Mouse (Mus musculus): Measurements from ENCODE around the gene Tmem88b. TPM values are rescaled to one million over a fixed set of nuclear protein-coding genes. Genes with fewer than 3 reads are reported as not detected.

Tmem88b gene
- polyA plus RNA-seq, 1 experiment from 2014 or later = 0.55 TPM

DNA sequence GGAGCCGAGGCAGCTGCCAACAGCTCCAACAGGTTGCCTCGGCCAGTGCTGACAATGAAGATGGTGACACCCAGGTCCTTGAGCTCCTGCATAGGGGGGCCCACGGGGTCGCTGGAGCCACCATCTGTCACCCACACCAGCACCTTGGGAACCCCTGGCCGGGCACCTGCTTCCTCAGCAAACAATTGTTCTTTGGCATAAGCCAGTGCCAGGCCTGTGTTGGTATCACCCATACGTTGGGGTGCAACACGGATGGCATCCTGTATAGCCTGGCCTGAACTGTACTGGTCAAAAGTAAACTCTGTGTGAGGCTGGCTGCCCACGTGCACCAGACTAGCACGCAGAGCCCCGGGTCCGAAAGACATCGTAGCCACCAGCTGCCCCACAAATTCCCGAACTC lies 12.9 kb downstream of the Tmem88b start:
- H3K27me3 ChIP-seq (replicated peaks) = no peaks in the 10 kb centered on the region
- no peak overlapping the region for H3K9ac ChIP-seq
- 85% methylated on average over 13 of the region's 13 CpGs for WGBS
- H3K4me3 ChIP-seq (replicated peaks) = no peak overlapping the region
- ATAC-seq (ENCODE audit: insufficient read depth, low FRiP score, low read depth) = no peak
- H3K4me2 ChIP-seq = peak overlapping the region; percentile 77; the same call in 1 of the 2 replicates
- H3K9me3 ChIP-seq = no peaks in the 10 kb centered on the region
- no peak overlapping the region for H3K27ac ChIP-seq
- H3K36me3 ChIP-seq = no peaks in the 10 kb centered on the region
- peaks cover 38% of the 10 kb centered on the region for H3K4me1 ChIP-seq

DNA sequence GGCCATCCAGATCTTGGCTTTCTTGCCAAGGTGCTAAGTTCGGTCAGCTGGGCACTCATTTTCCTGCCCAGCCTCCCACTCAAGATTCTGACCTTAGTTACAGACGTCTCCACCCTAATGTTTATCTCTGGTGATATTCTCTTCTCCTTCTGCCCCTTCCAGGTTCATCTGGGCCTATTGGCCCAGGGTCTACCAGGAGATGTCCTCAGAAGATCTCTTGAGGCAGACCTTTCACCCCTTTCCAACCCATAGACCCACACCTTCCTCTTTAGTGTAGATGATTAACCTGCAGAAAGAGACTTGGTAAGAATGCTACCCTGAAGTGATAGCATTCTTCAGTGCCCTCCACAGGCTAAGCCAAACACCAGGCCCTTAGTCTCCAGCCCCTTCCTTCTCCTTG lies 14.0 kb downstream of the Tmem88b start:
- H3K4me3 ChIP-seq (replicated peaks) = no peak overlapping the region
- no peaks in the 10 kb centered on the region for H3K36me3 ChIP-seq
- H3K9ac ChIP-seq = no peak overlapping the region
- H3K9me3 ChIP-seq = no peaks in the 10 kb centered on the region
- no peak overlapping the region for H3K4me2 ChIP-seq
- peaks cover 31% of the 10 kb centered on the region for H3K4me1 ChIP-seq
- WGBS = 74% methylated on average over 2 of the region's 2 CpGs
- H3K27ac ChIP-seq = no peak overlapping the region
- H3K27me3 ChIP-seq (replicated peaks) = no peaks in the 10 kb centered on the region
- no peak for ATAC-seq (ENCODE audit: insufficient read depth, low FRiP score, low read depth)

DNA sequence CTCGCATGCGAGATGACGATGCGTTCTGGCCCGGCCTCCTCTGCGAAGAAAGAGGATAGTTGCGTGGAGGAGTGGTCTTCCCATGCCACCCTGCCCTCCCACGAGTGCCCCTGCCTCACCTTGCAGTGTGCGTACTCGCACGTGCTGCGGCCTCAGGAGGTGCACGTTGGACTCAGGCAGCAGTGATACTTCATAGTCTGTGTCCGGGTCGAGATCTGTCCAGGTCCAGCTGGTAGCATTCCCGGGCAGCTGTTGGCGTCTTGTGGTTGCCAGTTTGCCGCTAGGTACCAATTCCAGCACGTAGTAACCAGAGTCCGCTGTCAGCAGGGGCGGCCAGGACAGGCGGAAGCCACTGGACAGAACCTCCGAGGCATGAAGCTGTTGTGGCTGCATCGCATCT lies 15.0 kb downstream of the Tmem88b start:
- peak overlapping the region; percentile 81 for H3K4me2 ChIP-seq
- no peaks in the 10 kb centered on the region for H3K9me3 ChIP-seq
- no peak for ATAC-seq (ENCODE audit: insufficient read depth, low FRiP score, low read depth)
- no peak overlapping the region for H3K27ac ChIP-seq
- H3K36me3 ChIP-seq = no peaks in the 10 kb centered on the region
- H3K27me3 ChIP-seq (replicated peaks) = no peaks in the 10 kb centered on the region
- 44% methylated on average over 24 of the region's 24 CpGs for WGBS
- peaks cover 24% of the 10 kb centered on the region for H3K4me1 ChIP-seq
- peak overlapping the region; percentile 64; the same call in 1 of the 2 replicates for H3K9ac ChIP-seq
- peak overlapping the region; percentile 53 for H3K4me3 ChIP-seq (replicated peaks)

DNA sequence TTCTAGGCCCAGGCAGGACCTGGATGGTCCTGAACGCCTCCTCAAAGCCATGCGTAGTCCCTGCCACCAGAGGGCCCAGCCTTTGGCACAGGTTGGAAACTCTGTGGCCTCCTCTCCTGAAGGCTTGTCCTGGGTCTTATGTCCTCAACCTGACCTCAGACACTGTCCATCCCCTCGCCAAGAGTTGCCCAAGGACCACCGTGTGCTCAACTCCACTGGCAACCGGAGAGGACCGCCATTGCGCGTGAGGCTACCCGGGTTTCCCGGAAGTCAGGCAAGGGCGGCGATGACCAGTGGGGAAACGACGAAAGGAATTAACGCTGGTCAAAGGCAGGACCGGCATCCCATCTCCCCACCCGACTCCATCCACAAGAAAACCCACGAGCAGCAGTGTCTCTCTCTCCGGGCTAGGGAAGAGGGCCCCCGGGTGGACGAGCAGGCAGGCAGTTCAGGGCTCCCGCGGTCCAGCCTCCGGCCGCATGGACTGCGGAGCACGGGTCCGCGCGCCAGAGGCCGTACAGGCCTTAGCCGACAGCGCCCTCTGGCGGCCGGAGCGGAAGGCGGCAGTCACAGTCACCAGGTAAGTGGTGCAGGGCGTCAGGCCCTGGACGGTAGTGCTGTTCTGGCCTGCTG lies 15.7 kb downstream of the Tmem88b start:
- H3K4me2 ChIP-seq = peak overlapping the region; percentile 81
- peak; percentile 85 for ATAC-seq (ENCODE audit: insufficient read depth, low FRiP score, low read depth)
- WGBS = under 1% methylated on average over 39 of the region's 39 CpGs

DNA sequence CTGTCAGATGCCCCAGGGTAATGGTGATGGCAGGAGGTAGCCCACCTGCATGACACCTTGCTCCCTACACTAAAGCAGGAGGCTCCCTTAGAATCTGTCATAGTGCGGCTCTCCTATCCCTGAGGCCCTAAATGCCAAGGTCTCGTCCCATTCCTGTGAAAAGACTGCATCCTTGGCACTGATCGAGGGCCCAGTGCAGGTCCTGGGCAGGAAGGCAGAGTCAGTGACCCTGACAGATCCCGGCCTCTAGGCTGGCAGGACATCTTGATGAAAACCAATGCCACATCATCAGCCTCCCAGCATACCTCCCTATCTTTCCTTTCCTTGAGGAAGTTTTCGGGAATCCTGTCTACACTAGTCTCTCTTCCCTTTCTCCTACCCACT lies 16.2 kb downstream of the Tmem88b start:
- Histone ChIP-seq H3K9ac (peak overlapping the region; percentile 64; the same call in 1 of the 2 replicates), H3K27me3 (replicated peaks) (no peaks in the 10 kb centered on the region), H3K27ac (peak overlapping the region; percentile 63; the same call in 1 of the 2 replicates), H3K36me3 (no peaks in the 10 kb centered on the region), H3K4me3 (replicated peaks) (peak overlapping the region; percentile 53), H3K4me1 (peaks cover 16% of the 10 kb centered on the region; the same call in 1 of the 2 replicates), H3K9me3 (no peaks in the 10 kb centered on the region), H3K4me2 (peak overlapping the region; percentile 81)
- ATAC-seq (ENCODE audit: insufficient read depth, low FRiP score, low read depth) = no peak
- WGBS = 64% methylated on average over 5 of the region's 5 CpGs

More for the DNA sequence above, 15.7 kb downstream of the Tmem88b start:
- no peaks in the 10 kb centered on the region for H3K9me3 ChIP-seq
- peaks cover 18% of the 10 kb centered on the region for H3K4me1 ChIP-seq
- H3K27me3 ChIP-seq (replicated peaks) = no peaks in the 10 kb centered on the region
- peak overlapping the region; percentile 53 for H3K4me3 ChIP-seq (replicated peaks)
- H3K36me3 ChIP-seq = no peaks in the 10 kb centered on the region
- H3K9ac ChIP-seq = peak overlapping the region; percentile 64
- H3K27ac ChIP-seq = peak overlapping the region; percentile 63

DNA sequence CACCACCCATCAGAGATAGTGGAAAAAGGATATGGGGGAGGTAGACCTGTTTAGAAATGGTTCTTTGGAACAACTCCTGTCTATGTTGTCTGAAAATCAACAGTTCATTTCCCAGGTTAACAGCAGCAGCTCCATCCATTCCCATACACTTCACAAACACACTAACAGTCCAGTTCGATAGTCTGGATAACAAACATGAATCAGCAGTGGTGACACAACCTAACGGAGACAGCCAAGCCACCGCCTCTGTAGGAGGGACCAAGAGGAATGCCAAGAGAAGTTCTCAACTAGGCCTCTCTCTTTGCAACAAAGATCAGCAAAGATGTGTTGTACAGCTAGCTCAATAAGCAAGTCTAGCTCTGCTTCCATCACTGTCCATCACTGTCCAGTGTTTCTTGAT lies 23.3 kb downstream of the Tmem88b start:
- H3K4me2 ChIP-seq = no peak overlapping the region
- no peaks in the 10 kb centered on the region for H3K9me3 ChIP-seq
- H3K27me3 ChIP-seq (replicated peaks) = no peaks in the 10 kb centered on the region
- no peak for ATAC-seq (ENCODE audit: insufficient read depth, low FRiP score, low read depth)
- H3K4me1 ChIP-seq = peaks cover 13% of the 10 kb centered on the region
- H3K9ac ChIP-seq = no peak overlapping the region
- no peak overlapping the region for H3K27ac ChIP-seq
- WGBS = 77% methylated on average over 3 of the region's 3 CpGs
- H3K4me3 ChIP-seq (replicated peaks) = no peak overlapping the region
- no peaks in the 10 kb centered on the region for H3K36me3 ChIP-seq

DNA sequence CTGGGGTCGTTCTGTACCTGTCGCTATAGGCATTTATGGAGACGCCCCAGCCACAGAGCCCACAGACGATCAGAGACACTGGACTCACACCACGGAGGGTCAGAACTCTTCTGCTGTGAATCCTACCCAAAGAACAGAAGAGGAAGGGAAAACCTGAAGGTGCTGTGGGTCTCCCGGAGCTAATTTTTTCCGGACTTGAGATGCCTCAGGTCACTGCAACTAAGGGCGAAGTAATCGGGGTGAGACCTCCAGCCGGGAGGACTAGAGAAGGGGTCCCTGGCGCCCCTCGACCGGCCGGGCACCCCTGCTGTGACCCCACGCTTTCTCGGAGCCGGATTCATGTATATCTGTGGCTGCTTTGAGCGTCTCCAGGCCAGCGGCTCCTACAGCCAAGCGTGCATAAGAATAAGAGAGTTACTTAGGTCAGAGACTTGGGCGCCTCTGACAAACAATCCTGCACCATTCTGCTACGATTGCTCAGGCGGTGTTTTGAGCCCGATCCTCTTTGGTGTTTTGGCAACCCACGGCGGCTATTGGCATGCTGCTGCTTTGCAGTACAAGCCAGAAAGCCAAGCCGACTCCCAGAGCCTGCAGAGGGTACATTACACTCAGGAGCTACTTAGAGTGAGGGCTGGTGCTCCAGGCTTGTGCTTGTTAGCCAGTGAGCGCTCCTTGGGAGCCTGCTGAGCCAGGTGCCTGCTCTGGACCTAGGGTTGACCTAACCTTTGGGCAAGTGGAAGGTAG lies 24.1 kb downstream of the Tmem88b start:
- Histone ChIP-seq H3K4me3 (replicated peaks) (peak overlapping the region; percentile 78), H3K9ac (peak overlapping the region; percentile 66), H3K4me1 (peaks cover 13% of the 10 kb centered on the region), H3K36me3 (no peaks in the 10 kb centered on the region), H3K4me2 (peak overlapping the region; percentile 98), H3K27me3 (replicated peaks) (no peaks in the 10 kb centered on the region), H3K9me3 (no peaks in the 10 kb centered on the region), H3K27ac (peak overlapping the region; percentile 63; the same call in 1 of the 2 replicates)
- 2% methylated on average over 28 of the region's 28 CpGs for WGBS
- no peak for ATAC-seq (ENCODE audit: insufficient read depth, low FRiP score, low read depth)

DNA sequence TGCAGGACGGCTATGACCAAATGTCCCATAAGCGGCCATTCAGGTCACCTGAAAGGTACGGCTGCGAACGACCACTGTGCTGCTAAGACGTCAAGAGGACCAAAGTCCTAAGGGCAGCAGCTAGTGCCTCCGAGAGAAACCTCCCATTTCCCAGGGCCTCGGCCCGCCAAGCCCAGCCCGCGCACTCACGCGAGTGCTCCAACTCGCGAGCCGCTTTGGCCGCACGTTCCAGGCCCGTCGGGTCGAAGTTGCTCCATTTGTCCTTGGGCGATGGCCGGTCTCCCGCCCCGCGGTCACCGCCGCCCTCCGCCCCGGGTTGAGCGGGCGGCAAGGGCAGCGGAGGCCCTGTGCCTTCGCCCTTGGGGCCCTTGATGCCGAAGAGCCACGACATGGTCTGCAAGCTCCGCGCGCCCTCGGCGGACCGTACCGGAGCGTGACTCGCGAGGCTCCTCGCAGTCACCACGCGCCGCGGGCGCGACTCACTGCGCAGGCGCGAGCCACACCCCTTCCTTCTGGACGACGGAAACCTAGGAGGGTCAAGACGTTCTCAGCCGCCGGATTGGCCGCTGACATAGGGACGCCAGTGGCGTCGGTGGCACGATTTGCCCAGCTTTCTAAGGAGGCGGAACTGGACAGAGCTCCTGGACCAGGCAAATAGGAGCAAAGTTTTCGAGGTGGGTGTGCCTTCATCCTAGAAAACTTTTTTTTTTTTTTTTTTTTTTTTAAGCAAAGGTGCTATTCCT lies 24.9 kb downstream of the Tmem88b start, which contains the start of gene Atad3a:
Gene Atad3a, minus strand, starts transcription at position 481 of the 743 bp plus-strand sequence.
- Histone ChIP-seq H3K27ac (peak within 1 kb of the TSS; percentile 63), H3K4me2 (peak within 1 kb of the TSS; percentile 98), H3K4me1 (peaks cover 13% of the 10 kb centered on the region), H3K9me3 (no peaks in the 10 kb centered on the region), H3K4me3 (replicated peaks) (peak within 1 kb of the TSS; percentile 78), H3K27me3 (replicated peaks) (no peaks in the 10 kb centered on the region), H3K36me3 (0 out of 2 replicates have a peak, but pooled peaks cover 6% of the 10 kb centered on the region), H3K9ac (peak within 1 kb of the TSS; percentile 73)
- peak; percentile 99 for ATAC-seq (ENCODE audit: insufficient read depth, low FRiP score, low read depth)
- under 1% methylated on average over 68 of the region's 68 CpGs for WGBS

DNA sequence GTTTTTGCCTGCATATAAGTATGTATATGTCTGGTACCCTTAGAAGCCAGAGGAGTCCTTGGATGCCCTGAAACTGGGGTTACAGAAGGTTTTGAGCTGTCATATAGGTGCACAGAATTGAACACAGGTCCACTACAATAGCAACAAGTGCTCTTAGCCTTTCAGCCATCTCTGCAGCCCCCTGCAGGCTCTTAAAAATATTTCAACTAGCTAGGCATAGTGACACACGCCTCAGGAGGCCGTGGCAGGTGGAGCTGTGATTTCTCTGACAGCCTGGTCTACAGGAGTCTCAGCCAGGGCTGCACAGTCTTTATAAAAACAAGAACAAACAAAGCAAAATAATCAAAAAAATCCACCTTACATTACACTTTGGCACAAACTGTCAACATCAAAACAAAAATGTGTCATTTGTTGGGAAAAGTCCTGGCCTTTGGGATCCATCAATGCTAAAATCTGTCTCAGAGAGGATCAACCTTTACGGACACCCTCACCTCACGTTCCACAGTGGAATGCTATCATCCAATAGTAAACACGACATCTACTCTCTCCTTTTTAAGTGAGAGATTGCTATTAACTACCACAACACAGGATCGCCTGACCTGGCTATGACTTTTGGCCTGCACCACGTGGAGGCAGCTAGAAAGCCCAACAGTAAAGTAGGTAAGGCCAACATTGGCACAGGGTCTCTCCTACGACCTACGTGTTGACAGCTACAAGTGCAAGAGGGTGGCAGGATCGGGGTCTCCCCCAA lies 25.6 kb downstream of the Tmem88b start:
- ATAC-seq (ENCODE audit: insufficient read depth, low FRiP score, low read depth) = no peak; the same call in 1 of the 2 replicates
- Histone ChIP-seq H3K36me3 (peaks cover 11% of the 10 kb centered on the region; the same call in 1 of the 2 replicates), H3K9me3 (no peaks in the 10 kb centered on the region), H3K4me2 (peak overlapping the region; percentile 98), H3K27me3 (replicated peaks) (no peaks in the 10 kb centered on the region), H3K9ac (peak overlapping the region; percentile 73; the same call in 1 of the 2 replicates), H3K4me1 (peaks cover 13% of the 10 kb centered on the region), H3K4me3 (replicated peaks) (peak overlapping the region; percentile 78), H3K27ac (no peak overlapping the region; the same call in 1 of the 2 replicates)
- WGBS = 2% methylated on average over 10 of the region's 10 CpGs

DNA sequence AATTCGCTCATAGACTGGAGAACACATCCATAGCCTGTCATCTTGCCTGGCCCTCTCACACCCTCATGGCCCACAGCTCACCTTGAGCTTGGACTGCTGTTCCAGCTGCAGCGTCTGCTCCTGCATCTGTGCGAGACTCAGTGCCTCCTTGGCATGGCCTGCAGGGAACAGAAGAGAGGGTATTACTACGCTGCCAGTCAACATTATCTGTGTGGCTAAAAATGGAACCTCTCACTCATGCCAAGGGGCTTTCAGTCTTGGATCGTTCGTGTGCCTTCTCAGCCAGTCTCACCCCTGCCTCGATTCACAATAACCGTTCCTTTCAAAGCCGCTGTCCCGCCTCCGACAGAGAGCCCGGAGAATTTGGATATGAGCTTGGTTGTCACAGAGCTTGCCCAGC lies 28.7 kb downstream of the Tmem88b start:
- Histone ChIP-seq H3K4me2 (no peak overlapping the region), H3K27me3 (replicated peaks) (no peaks in the 10 kb centered on the region), H3K9ac (no peak overlapping the region), H3K36me3 (peaks cover 34% of the 10 kb centered on the region), H3K27ac (no peak overlapping the region), H3K9me3 (no peaks in the 10 kb centered on the region), H3K4me1 (peaks cover 13% of the 10 kb centered on the region), H3K4me3 (replicated peaks) (no peak overlapping the region)
- WGBS = 92% methylated on average over 12 of the region's 12 CpGs
- ATAC-seq (ENCODE audit: insufficient read depth, low FRiP score, low read depth) = no peak
